Mouse (Mus musculus) Muller cell, postnatal 12 days (primary cell): ENCODE results near the gene Fgf12.

Experiments
- DNase-seq: peaks from one replicate; pipeline ENCODE4 v3.0.0-alpha.2; 2015; ENCODE audit errors: inconsistent ontology term

Fgf12 gene

DNA sequence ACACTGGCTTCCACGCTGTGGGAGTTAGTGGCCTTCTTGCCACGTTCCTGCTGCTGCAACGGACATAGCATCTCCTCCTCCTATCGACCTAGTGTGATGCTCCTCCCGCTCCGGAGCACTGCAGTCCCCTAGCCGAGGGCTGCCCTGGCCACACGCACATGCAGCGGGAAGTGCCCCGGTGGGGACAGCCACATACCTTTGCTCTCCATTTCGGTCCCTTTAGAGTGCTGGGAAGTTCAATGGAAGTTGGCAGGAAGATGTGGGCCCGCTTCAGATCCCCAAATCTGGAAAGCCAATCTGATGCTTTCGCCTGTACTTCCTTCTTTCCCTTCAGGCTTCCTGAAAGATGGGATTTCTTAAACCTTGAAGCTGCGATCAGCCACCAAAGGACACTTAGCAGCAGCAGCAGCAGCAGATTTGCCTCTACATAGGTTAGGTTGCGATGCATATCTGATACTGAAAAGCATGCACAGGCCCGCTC is at the start of gene Fgf12:
Gene Fgf12, minus strand, starts transcription at position 431 of the 481 bp plus-strand sequence.
- no peak for DNase-seq

DNA sequence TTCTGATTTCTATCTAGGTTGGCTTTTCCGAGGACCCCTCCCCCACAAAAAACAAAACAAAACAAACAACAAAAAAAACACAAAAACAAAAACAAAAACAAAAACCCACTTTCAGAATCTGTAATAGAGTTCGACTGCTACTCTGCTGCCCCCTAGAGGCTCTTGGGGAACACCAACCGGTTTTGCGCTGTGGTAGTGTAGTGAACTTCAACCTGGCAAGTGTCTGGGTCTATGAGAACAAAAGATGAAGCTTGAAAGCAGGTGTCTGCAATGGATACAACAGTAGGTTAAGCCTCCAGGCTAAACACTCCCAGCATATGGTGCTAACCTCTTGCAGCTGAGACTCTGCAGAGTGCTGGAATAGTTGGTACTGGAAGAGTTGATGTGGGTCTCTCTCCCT is 40.2 kb upstream of the Fgf12 start:
- DNase-seq: peak; percentile 28

DNA sequence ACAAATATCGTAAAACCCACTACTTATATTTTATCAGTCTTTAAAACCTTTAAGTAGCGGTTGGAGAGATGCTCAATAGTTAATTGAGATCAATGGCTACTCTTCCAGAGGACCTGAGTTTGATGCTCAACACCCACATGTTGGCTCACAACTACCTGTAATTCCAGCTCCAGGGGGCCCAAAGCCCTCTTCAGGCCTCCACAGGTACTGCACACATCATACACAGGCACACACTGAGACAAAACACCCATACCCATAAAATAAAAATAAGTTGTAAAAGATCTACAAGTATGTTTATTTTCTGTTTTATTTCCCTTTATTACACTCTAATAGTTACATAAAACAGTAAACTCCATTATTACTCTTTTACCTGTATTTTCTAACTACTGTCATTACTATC is 17.4 kb upstream of the Fgf12 start:
- DNase-seq: no peak

DNA sequence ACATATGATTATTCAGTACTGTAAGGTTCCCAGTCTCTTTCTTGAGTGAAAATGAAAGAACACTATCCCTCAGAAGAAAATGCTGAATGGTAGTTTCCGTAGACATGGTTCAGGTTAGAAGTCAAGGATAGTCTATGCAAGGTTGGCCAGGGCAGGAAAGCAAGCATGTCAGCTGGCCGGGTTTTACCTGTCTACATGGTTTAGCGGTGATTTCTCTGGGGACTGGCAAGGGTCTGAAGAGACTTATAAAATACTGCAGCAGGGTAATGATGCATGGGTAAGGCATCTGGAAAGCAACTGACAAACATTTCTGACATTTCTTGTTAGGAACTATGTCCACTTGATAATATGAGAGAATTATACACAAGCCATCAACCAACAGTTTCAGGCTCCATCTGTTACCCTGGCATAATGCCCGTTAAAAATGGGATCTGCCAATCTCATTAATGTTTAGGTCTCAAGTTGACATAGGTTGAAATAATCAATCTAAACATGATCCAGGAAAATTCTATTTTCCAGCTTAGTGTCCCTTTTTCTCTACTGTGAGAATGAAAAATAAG is 8.6 kb upstream of the Fgf12 start:
- no peak for DNase-seq

DNA sequence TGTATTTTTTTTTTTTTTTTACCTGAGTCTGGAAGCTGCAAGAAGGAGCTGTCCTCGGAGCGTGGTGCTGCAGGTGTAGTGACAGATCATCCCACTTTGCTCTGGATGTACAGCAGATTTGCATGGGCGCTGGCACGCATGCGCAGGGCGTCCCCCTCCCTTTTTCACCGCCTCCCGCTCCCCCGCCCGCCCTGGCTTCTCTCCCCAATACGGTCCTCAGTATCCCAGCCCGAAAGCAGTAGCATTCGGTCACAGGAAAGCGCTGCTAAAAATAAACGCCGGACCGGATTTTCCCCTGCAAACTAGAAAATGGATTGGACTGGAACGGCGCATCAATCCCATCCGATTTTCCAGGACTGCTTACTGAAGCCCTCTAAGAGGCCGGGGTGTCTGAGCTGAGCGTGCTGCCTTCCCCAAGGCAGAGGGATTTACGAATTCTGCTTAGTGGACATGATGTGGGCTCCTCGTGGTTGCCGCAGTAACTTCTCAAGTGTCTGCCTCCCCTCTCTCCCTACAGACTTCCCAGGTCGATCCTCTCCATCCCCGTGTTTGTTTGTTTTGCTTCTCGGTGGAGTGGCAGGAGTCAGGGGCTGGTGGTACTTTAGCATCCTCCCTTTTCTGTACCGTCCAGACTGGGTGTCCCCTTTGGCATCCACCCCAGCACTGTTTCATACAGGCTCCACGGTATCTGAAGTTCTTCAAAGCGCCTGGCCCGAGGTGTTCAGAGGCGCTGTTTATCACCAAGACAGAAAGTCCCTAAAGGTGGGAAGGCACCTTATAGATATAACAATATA is 453 bp upstream of the Fgf12 start:
- DNase-seq: peak; percentile 87

DNA sequence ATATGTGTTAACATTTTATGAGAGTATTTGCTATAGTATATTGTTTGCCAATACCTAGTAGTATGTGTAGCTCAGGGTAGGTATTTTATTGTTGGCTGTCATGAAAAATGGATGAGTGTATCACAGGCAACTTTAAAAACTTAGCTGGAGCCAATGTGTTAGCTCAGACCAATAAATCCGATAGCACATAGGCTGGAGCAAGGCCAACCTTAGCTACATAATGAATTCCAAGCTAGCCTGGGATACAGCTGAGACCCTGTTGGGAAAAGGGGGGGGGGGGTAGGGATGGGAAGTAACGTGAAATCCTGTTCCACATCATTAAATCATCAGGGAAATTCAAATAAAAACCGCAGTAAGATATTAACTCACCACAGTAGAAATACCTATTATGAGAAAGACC is 18.4 kb downstream of the Fgf12 start:
- DNase-seq: no peak

DNA sequence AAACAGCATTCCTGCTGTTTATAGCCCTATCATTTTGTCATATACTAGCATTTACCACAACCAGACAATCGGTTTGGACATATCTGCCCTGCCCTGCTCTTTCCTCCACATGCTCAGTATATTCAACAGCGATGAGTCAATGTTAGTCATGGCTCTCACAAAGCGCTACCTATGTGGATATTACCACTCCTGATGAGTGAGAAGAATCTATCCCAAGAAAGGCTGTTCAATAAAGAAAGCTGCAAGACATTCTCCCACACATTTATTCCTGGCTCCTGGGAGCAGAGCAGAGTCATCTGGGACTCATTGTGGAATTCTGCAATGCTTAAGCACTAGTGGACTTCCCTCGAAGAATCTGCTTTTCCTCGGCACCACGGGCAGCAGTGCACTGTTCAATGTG is 26.1 kb downstream of the Fgf12 start:
- DNase-seq: no peak

DNA sequence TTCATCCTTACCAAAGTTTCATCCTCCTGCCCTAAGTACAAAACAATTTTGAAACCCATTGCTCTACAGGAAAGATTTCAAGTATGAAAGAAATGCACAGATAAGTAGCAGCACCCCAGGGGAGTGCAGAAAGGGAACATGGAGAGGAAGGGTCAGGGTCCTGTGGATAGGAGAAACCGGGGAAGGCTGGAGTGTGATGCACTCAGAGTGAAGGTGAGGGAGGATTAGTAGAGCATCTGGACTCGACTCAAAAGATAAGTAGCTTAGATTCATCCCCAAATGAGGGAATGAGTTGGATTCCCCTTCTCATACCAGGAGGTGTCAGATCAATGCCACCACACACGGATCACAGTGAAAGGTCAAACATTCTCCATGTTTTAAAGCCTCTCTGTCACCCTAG is 46.2 kb downstream of the Fgf12 start:
- no peak for DNase-seq

DNA sequence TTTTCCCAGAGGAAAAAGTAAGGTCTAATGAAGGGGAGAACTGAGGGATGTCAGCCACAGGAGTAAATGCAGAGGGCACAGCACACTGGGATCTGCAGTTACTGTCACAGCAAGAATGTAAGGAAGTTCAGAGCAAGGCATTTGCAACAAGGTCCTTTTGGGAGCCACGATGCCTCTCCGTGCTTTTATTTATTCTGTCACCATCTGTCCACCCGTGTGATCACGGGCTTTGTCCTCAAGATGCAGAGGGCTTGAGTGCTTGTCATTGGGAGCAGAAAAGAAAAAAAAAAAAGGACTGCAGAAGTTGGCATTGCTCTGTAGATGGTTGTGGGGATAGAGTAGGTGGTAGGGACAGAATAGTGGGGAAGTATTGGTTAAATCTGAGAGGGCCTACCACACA is 52.5 kb downstream of the Fgf12 start:
- DNase-seq: no peak

DNA sequence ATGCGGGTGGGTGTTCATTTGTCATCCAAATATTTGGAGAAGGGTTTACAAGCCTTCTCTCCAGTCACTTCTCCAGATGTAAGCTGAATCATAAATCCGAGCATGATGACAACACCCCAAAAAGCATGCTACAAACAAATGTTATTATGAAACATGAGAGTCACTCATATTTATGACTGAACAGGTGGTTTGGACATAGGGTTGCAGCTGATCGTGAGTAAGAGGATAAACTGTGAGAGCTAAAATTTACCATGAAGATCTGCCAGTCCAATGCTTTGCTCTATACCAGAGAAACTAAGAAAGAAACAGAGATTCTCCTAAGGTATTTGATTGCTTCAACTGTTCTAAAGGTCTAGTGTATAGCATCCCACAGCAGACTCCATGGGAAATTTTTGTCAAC is 56.0 kb downstream of the Fgf12 start:
- no peak for DNase-seq

DNA sequence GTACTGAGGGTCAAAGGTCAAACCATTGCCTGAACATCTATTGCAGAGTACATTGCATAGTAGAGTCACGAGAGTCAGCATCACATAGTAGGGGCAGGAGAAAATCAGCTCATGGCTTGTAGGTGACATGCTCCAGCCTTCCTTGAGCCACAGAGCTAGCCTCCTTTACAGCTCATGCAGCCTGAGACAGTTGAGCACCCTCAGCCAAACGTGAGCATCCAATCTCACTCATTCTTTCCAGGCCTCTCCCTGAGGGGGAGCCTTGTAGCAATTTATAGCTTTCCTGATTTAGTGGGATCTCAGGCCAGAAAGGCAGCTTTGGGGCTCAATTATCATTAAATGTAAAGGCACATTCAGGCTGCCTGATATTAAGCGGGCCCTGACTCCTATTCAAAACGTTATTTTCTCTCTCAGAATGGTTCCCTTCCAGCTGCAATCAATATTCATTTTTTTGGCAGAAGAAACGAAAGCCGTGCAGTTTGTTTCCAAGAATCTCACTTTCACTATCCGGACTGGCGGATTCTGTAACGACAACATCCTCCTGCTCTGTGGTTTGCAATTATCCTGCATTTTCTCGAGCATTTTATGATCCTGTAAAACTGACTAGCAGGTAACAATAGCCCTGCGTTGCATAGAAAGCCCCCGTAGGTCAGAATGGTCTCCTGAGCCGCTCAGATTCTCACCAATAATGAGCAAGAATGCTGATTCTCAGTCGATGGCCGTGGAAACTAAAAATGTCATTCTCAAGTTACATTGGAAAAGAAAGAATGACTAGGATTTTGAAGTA is 58.6 kb downstream of the Fgf12 start:
- no peak for DNase-seq

DNA sequence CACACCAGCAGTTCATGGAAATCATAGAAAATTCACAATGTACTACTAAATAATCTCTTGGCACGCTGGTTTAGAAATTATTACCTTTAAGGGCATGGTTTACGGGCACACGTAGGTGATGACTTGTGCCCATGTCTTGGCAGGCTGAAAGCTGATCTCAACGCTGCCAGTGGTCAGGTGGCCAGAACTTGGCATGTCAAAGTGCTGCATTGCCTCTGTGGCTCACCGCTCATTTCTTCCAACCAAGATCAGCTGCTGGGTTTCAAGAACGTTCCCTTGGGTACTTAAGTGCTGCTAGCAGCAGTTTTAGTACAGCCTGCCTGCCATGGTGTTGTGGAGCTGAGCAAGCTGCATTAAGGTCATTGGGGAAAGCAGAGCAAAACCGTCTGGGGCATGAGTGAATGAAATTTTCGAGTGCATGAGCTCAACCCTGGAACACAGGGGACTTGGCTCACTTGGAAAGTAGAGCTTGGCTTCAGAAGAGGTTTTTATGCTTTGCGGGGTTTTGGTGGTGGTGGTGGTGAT is 63.9 kb downstream of the Fgf12 start:
- DNase-seq: no peak

DNA sequence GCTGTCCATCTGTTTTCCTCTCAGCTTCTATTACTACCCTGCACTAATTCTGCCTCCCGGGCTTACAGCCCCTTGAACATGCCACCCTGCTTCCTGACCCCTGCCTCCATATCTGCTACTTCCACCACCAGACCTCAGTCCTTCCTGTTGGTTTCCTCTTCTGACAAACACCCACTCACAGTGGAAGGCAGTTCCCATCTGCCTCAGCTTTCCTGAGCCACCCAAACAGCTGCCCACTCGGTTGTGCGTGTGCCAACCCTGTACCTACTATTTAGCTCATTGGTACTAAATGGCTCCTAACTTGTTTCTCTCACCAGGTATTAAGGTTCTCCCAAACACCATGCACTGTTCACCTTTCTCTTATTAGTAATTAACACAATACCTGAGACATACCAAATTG is 71.2 kb downstream of the Fgf12 start:
- no peak for DNase-seq

DNA sequence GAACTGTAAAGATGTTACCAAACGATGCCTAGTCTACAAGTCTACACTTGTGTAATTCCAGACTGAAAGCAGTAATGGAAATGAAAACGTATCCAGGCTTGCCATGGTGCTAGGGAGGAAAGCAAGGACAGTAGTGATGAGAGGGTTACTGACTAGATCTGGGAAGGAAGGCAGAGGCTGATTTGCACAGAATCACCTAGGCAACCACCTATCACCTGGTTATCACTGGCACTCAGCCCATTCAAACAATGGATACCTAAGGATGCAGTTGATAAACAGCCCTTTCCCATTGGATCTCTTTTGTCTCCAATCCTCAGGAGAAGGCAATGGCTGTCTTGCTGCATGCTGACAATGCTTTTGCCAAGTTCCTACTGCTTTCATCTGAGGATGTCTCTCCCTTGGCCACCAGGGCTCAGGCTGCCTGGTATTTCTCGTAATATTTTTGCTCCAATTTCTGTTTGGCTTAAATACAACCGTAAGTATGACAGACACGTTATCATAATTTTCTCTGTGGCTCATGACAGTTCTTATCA is 84.0 kb downstream of the Fgf12 start:
- DNase-seq: no peak

DNA sequence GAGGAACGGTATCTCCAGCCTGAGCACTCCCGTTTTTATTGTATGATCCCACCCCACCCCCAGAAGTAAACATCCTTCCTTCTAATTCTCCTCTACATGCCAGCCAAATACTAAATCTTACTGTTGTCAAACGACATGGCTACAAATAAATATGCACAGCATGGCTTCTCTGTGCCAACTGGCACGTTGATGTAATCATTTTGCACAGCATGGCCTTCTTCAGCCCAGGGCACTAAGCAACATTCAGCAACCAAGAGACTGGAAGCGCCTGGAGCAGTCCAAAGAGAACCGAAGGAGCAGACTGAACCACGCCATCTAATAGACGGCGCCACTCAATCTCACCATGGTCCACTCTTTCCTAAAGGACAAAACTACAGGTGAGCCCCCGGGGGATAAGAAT is 100.2 kb downstream of the Fgf12 start:
- no peak for DNase-seq

DNA sequence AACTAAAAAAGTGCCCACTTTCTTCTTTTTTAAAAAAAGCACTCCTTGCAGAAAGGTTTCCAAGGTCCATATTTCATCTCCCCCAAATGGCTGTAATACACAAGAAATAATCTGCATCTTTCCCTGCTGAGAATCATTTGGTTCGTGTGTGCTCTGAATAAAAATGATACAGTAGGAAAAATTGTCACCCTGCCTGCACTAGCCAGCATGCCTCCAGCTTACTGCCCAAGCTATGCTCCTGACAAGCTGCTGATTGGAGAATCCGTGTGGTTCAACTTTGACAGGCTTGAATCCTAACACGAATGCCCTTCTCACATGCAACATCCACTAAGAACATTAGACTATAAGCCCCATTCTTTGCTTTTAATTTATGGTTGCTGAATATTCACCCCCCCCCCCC is 102.3 kb downstream of the Fgf12 start:
- no peak for DNase-seq

DNA sequence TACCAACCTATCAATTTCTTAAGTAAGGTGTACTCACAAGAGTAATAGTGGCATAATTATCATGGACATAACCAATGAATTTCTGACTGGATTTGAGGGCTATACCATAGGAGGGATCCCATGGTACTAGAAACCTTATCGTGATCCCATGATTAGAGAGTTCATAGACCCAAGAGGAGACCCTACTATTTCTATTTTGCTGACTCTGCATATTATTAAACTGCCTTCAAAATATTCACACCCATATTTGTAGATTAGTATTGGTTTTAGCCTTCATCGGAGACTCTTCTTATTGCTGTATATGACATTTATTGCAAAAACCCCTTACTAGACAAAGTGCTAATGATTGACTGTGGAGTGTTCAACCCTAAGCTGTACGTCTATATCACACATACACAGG is 107.8 kb downstream of the Fgf12 start:
- no peak for DNase-seq

DNA sequence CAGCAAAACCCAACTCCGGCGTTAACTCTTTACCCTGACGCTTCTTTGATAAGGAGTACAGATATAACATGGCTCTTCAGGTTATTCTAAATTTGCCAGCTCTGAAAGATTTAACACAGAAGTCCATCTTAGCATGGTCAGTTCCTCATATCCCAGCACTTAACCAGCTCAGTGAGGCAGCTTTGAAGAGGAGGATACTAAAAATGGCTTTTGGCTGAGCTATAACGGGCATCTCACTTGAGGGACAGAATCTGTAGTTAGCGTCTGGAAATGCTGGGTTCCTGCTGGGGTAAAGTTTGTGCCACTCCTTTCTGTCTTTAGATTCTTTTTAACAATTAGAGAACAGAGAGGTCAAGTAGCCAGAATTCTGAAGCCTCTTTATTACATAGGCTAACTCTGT is 121.1 kb downstream of the Fgf12 start:
- no peak for DNase-seq

DNA sequence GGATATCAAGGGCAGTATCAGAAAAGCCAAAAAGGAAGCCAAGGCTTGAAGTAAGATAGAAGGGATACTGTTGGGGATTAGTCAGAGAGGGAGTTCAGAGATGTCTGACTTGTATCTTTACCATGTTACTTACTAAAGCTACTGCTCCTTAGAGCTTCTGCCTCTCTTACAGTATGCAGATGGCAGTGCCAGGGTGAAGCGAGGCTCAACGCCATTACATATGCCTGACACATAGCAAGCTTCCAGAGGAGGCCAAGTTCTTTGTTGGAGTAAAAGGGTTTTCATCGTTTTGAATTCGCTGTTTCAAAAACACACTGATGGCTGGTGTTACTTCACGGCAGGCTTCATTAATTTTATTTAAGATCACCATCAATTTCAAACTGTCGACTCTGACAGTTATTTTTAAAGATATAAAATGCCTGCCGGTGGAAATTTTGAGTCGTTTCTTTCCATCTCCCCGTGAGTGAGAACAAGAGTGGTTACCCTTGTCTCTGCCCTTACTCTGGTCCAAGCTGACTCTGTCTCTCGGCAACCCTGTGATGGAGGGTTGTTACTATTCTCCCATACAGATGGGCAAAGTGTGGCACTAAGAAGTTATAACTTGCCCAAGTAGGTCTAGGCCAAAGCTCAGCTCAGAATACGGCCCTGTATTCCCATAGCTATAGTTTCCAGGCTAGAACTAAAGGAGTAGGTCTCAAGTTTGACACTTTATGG is 121.9 kb downstream of the Fgf12 start:
- no peak for DNase-seq

DNA sequence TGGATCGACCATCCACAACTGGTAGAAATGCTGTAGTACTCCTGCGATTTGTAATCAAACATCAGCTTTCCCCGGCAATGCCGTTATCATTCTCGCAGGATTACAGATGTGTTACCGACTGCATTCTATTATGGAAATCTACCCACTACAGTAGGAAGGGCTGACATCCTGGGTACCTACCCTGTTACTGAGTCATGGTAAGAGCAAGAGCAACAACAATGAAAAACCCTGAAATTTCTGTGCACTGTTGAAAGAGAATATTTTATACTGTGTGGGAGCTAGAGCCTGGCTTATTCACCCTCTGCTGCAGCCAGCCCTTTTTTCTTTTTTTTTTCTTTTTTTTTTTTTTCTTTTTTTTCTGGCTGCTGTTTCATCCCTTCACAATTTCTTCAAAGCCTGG is 126.6 kb downstream of the Fgf12 start:
- DNase-seq: no peak

DNA sequence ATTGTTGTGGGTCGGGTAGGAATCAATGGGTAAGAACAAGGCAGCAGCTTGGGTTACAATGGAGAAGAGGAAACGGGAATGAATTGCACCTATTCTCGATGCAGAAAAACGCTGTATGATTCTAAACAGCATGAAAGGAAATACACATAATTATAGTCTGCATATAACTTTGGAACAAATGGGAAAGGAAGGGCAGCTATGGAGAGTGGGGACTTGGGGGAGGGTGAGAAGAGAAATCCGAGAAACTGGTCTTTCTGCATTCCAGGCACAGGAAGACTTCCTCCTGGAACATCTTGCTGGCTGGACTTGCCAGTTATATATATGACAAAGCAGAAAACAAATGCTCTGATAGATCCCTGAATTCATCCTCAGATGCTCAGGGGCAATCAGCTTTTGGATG is 127.2 kb downstream of the Fgf12 start:
- DNase-seq: no peak

DNA sequence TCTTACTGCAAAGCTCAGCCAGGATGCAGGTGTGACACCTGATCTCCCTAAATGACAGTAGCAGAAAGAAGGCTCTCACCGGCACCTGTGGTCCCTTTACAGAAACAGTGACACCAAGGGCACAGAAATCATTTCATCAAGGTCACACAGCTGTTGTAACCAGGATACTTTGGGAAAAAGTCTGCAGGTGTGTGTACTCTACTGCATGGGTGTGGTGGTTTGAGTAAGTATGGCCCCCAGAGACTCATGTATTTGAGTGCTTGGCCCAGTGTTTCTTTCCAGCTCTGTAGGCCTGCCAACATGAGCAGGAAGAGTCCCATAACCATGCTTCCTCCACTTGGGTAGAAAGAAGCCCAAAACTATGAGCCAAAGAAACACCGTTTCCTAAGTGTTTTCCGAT is 138.5 kb downstream of the Fgf12 start:
- DNase-seq: no peak
